Mouse (Mus musculus): Measurements from ENCODE around the gene Hist1h1t.

- TF ChIP-seq CTCF (IDR thresholded peaks at IDR 0.05; ENCODE audit: borderline replicate concordance, insufficient read depth, low read depth, low read length) = no peak
- no peak for TF ChIP-seq POLR2A (IDR thresholded peaks at IDR 0.05; ENCODE audit: borderline replicate concordance, insufficient read depth, low read length)
These were observed 14.9 kb downstream of the Hist1h1t start, which contains the start of gene Hfe for GRCm38 (mm10) chr13:23710374-23711089.
